Mouse (Mus musculus) T-cell, adult 66 days (primary cell): ENCODE measurements around the gene Ndufaf2. TPM values are rescaled to one million over a fixed set of nuclear protein-coding genes. Genes with fewer than 3 reads are reported as not detected.

Source experiments
- total RNA-seq, 2 experiments: library from RNA; stranded (reverse); gene quantifications; 3 replicates in 1 of 2; 4 replicates in 1 of 2; pipeline ENCODE4 v1.2.4; 2023

The Ndufaf2 gene
- total RNA-seq, result 1 to 10 TPM; 4.3 to 8.6 TPM

DNA sequence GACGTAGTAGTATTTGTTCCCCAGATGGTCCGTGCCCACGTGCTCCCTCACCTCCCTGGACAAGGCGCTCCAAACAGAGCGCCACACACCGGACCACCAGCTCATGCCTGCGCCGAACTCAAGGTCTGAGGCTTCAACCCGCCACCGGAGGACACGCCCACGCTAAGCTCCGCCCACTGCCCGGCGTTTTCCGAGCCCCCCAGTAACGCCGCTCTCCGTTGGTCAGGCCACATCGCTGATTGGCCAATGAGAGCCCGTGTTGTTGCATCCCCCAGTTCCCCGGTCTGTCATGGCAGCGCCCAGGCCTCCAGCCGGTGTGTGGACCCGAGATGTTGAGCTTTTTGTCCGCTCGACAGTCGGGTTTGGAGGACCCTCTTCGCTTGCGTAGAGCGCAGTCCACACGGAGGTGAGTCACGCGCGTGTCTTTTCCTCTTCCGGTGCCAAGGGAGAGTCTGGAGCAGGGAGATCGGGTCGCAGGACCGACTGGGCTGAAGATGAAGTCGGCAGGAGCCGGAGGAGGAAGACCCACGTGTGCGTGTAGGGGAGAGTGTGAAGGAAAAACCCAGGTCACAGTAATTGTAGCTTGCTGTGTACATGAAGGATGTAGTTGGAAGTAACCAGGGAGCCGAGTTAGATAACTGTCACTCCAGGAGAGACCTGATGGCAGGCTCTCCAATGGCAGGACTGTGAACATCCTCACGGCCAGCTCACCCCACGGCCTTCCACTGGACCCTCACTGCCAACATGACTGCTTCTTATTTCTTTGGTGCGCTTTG, at the start of gene Ndufaf2, which contains the start of gene Ercc8:
Ndufaf2 (minus strand) TSS at position 159 of the 776 bp plus-strand sequence.
Ercc8 (plus strand) TSS at position 267 of the 776 bp plus-strand sequence.

DNA sequence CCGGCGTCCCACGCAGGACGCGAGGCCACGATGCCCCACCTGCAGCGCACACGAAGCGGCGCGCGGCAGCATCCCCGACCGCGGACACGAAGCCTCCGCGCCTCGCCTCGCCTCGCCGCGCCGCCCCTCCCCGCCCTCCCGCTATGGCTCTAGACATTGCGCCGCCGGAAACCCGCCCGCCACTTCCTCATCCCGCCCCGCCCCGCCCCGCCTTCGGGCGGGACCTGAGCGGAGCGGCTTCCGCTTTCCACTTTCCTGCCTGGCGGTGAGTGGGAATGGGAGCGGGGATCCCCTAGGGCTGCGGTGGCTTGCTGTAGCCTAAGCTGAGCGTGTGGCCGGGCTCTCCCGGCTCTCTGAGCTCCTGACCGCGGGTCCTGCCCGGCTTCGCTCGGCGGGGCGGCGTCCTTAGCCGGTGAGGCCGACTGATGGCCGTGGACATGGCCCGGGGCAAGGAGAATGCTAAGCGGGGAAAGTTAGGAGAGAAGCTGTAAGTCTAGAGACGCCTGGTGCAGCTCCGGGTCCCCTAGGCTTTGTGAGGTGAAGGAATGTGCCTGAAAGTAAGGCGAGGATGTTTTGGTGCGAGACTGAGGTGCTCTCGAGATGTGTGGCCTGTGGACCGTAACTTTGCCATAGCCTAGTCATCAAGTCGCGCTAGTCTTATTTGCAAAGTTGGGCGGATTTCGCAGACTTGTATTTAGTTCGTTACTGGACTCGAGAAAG, 114.0 kb downstream of the Ndufaf2 start, which contains the start of gene Smim15:
Smim15 (plus strand) TSS at position 225 of the 720 bp plus-strand sequence.

Other genes with a start within 250 kb of the Ndufaf2 start
- gene Smim15, start 114.2 kb downstream of the Ndufaf2 start, total RNA-seq, result 10 to 100 TPM; 34.4 to 42.1 TPM
- gene Ercc8, start 108 bp upstream of the Ndufaf2 start, total RNA-seq, result 10 to 100 TPM; 15.2 to 17.3 TPM
- 1 to 10 TPM; 4.3 to 5.4 TPM for gene Elovl7, start 55.8 kb upstream of the Ndufaf2 start, total RNA-seq
- 1 to 10 TPM; 2.8 to 4.2 TPM for gene Depdc1b, start 157.7 kb upstream of the Ndufaf2 start, total RNA-seq